Mouse (Mus musculus): ENCODE results near the gene Oas1c.
"Not testable (repeated sequence)": the region's sequence is repeated elsewhere in the genome, so short reads cannot be mapped to it uniquely, and the experiment has no call there.

The Oas1c gene

DNA sequence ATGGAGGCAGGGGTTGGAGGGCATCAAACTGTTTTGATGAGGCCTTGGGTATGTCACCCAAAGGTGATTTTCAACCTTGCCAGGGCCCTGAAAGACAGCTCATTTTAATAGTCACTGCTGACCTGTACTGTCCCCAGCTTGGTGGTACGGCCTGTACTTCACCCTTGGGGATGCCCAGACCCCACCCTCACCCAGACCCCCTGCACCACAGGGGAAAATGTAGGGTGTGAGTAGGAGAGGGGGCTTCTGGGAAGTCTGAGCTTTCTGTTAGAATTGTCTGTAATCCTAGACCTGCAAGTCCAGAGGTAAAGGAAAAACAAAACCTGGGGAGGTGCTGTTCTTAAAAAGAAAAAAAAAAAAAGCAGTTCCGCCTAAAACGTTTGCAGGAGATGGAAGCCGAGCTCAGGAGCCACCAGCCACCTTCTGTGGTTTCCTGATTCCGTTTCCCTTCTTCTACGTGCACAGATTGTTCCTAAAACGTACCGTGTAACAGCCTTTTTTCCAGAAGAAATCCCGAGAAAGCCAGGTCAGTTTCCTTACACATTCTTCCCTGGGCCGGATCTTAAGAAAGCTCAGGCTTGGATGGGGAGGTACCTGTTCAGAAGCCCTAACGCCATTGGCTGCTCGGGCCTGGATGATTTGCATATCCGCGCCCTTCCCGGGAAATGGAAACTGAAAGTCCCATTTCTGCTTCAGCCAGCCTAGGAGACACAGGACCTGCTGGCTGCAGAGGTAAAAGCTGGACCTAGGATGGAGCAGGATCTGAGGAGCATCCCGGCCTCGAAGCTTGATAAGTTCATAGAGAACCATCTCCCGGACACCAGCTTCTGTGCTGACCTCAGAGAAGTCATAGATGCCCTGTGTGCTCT lies at the start of gene Oas1c:
Gene Oas1c (minus strand): TSS at position 564 of the 869 bp plus-strand sequence.
- peak; percentile 81 to 88 for DNase-seq (ENCODE audit: low spot score in 2 of 2)

DNA sequence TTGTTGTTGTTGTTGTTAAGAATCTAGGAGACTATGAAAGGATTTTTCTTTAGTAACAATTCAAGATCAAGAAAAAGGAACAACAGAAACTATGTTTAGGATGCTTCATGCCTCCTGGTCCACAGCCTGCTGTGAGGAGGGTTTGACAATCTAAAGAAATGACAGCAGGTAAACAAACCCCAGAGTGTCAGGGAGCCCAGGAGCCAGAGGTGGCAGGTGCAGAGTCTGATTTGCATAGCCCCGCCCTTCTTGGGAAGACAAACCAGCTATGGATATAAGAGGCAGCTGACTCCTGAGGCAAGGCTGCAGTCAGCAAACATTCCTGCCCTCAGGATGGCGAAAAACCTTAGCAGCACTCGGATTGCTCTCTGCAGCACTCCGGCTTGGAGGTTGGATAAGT lies 48.8 kb upstream of the Oas1c start, which contains the start of gene Oas1h:
Gene Oas1h (plus strand): TSS at position 301 of the 400 bp plus-strand sequence.
- no peak for DNase-seq (ENCODE audit: low spot score in 2 of 2)

DNA sequence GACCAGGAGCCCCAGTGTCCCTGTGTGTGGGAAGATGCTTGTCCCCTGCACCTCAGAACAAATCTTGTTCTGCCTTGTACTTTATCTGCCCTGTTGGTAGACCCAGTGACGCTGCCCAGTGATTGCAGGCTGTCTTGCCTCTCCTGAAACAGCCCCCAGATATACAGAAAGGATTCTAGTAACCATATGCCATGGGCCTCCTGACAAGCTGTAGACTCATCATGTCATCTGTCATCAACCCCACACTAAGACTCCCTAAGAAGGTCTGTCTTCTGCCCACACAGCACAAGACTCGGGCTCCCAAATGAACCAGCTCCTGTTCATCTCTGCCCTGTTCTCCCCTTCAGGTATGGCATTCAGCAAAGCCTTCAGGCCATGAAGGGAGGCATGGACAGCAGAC lies 46.9 kb upstream of the Oas1c start:
- DNase-seq (ENCODE audit: low spot score in 2 of 2), result no peak

DNA sequence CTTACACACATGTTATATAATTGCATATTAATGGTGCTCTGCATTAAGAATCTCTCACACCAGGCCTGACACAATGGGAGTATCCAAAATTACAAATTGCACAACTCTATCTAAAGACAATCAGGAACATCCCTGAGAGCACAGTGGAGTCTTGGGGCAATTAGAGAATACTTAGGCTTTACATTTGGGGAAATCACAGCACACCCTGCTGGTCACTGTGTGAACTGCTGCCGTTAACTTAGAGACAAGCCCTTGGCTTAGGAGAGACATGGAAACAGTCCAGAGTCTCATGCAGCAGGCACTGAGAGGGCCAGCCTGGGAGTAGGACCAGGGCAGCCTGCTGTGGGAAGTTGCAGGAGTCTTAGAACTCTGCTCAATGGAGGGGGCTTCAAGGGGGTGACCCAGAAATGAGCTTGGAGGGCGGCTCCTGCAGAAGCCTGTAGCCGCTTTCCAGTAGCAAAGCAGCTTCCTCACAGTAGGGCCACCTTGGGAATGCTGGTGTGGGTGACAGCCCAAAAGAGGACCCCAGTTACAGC lies 37.4 kb upstream of the Oas1c start:
- DNase-seq (ENCODE audit: low spot score in 2 of 2), result peak; percentile 23 to 43

DNA sequence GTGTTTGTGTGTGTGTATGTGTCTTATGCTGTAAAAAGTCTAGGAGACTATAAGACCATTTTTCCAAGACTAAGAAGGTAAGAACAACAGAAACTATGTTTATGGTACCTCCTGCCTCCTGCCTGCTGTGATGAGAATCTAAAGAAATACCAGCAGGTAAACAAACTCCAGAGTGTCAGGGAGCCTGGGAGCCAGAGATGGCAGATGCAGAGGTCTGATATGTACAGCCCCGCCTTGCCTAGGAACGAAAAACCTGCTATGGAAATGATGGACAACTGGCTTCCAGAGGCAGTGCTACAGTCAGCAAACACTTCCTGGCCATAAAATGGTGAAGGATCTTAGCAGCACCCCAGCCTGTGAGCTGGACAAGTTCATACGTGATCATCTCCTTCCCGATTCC lies 34.8 kb upstream of the Oas1c start, which contains the start of gene Oas1f:
Gene Oas1f (plus strand): TSS at position 301 of the 400 bp plus-strand sequence.
- DNase-seq (ENCODE audit: low spot score in 2 of 2), result no peak

DNA sequence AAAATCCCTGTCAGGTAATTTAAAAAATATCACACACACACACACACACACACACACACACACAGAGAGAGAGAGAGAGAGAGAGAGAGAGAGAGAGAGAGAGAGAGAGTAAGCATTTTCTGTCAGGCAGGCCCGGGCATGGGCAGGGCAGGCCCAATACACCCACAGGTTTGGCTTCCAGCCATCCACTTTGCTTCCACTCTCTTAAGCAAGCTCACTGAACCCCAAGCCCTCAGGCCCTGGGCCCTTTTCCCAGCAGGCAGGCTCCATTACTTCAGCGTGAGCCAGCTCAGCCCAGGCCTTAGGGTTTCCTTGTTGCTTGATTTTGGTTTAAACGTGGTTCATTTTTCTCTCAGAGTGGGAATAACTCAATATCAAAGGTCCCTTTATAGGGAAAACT lies 32.4 kb upstream of the Oas1c start:
- peak; percentile 63 to 79 for DNase-seq (ENCODE audit: low spot score in 2 of 2)

DNA sequence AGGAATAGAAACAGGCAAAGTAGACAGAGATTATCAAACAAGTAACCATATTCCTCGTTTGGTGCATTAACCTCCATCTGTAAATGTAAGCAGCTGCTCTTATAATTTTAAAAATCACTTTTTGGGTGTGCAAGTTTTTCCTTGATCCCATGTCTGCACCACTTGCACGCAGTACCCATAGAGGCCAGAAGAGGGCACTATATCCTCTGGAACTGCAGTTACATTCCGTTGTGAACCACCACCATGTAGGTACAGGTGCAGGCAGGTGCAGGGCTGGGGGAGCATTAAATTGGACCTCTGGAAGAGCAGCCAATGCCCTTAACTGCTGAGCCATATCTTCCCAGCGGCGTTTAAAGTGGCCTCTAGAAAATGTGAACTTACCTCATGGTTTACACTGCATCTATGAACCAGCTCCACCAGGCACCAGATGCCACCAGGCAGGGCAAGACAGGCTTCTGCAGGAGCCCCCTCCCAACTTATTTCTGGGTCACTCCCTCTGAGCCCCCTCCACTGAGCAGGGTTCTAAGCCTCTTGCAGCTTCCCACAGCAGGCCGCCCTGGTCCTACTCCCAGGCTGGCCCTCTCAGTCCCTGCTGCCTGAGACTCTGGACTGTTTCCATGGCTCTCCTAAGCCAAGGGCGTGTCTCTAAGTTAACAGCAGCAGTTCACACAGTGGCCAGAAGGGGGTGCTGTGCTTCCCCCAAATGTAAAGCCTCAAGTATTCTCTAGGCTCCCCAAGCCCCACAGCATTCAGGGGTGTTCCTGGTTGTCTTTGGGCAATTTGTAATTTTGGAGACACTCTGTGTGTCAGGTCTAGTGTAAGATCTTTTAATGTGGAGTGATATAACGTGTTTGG lies 24.6 kb upstream of the Oas1c start:
- DNase-seq (ENCODE audit: low spot score in 2 of 2), result peak; percentile 16 to 28

DNA sequence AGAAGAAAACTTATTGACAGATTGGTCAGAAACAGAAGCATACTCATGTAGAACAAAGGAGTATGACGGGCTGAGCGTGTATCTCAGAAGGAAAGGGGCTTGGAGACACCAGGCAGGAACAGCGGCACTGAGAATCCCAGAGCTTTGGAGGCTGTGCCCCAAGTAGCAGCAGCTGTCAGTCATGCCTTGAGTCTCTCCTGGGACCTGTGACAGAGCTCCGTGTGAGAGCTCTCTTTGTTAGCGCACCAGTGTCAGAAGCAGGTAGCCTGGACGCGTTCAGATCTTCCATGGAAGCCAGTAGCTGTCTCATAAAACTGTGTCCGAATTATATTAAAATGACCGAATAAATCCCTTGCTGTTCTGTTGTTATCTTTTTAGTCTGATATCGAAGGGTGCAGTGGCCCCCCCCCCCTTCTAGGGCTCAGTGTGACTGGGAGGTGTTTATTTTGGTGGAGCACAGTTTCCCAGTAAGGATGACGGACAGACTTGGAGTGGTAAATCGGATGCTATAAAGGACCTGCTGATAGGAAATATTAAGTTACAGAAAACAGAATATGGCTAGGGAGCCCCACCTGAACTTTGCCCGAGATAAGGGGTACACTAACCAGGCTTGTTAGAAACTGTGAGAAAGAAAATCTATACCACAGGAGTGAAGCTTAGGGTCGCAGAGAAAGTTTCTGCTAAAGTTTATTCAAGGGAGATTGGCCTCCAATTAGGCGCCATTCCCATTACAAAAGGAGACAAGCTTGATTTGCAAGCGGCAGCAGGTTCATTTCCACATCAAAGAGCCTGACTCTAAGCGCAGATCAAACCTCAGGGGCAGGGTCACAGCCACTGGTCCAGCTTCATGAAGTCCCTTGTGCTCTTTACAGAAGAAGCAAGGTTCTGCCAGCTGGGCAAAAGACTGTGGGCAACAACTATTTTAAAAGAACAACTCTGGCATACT lies 21.3 kb upstream of the Oas1c start:
- no peak for DNase-seq (ENCODE audit: low spot score in 2 of 2)

DNA sequence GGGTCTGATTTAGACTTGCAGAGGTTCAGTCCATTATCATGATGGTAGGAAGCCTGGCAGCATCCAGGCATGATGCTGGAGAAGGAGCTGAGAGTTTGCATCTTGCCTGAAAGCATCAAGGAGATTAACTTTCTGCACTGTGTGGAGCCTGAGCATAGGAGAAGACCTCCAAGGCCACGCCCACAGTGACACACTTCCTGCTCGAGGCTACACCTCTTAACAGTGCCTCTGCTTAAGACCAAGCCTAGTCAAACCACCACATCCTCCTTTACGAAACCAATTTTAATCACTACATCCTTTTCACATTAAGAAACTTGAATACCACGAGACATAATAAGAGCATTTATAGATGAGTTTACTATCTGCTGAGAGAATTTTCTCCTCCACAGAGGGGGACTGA lies 18.7 kb upstream of the Oas1c start:
- DNase-seq (ENCODE audit: low spot score in 2 of 2), result no peak

DNA sequence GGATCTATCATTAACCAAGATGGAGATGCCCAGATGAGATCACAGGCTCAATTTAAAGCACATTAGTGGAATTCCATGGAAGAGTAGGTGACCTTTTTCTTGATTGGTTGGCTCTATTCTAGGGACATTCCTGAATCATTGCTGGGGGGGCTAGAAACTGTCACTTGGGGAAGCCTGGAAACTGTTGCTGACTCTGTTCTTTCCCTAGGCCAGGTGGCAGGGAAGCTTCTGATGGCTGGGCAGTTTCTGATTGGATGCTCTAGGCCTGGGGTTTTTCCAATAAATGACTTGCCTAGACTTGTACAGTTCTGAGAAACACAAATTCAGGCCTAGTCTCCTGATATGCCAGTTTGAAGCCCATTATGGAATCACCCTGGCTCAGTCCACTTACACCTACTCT lies 6.7 kb upstream of the Oas1c start:
- no peak for DNase-seq (ENCODE audit: low spot score in 2 of 2)

DNA sequence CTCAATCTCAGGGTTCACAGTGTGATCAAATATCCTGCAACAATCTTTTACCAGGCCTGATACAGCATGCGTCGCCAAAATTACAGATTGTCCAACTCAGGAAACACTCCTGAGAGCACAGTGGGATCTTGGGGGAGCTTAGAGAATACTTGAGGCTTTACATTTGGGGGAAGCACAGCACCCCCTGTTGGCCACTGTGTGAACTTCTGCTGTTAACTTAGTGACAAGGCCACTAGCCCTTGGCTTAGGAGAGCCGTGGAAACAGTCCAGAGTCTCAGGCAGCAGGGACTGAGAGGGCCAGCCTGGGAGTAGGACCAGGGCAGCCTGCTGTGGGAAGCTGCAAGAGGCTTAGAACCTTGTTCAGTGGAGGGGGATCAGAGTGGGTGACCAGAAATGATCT lies 3.6 kb upstream of the Oas1c start:
- no peak for DNase-seq (ENCODE audit: low spot score in 2 of 2)

DNA sequence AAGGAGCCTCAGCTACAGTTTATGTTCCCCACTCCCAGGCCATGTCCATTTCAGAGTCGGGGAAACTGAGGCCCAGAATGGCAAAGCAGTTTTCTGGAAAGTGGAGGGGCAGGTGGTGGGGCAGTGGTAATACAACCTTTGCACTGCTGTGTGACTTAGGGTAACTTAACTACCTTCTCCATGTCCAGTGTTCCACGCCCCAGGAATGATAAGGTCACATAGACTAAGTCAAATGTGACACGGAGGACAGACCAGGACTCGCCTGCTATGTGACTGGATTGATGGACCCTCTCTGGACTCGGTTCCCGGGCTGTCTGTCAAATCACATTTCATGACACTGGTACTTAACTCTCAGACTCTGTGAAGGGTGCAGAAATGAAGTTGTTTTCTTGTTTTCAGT lies 709 bp upstream of the Oas1c start:
- DNase-seq (ENCODE audit: low spot score in 2 of 2), result no peak

DNA sequence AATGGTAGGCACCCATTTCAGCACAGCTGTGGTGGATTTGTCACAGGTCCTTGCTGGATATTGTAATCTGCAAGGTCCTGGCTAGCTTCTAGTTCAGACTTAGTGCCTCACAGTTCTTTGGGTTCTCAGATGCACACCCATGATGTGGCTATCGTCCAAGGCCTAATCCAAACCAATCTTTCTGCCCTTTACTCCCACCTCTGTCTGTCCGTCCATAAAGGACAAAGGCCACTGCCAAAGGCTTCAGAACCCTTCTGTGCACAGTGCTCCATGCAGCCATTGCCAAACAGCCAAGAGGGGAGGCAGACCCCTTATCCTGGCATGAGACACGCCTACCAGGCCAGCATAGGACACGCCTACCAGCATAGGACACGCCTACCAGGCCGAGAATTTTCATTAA lies 3.1 kb downstream of the Oas1c start:
- no peak for DNase-seq (ENCODE audit: low spot score in 2 of 2)

DNA sequence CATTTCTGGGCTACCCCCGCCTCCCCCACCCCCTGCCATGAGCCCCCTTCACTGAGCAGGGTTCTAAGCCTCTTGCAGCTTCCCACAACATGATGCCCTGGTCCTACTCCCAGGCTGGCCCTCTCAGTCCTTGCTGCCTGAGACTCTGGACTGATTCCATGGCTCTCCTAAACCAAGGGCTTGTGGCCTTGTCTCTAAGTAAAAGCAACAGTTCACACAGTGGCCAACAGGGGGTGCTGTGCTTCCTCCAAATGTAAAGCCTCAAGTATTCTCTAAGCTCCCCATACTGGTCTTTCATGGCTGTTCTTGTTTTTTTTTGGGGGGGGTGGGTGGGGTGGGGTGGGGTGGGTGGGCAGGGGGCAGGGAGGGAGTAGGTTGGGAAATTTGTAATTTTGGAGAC lies 5.9 kb downstream of the Oas1c start:
- peak in 1 of 2 experiments; percentile 29 for DNase-seq (ENCODE audit: low spot score in 2 of 2)

DNA sequence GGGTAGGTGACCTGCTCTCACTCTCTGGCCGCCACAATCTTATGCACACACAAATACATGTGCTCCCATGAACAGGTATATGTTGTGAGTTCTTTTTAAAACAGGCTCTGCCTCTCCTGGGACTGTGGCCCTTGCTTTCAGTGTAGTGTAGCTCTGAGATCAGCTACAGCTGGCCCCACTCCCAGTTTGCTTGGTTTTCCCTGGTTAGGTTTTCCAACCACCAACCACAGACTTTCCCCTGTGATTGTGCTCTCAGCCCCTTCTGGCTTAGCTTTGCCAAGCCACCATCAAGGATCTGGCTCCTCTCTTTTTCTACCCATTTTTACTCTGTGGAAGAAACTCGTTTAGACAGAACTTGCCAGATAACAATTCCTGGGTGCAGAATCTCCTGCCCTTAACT lies 8.7 kb downstream of the Oas1c start:
- DNase-seq (ENCODE audit: low spot score in 2 of 2), result no peak

DNA sequence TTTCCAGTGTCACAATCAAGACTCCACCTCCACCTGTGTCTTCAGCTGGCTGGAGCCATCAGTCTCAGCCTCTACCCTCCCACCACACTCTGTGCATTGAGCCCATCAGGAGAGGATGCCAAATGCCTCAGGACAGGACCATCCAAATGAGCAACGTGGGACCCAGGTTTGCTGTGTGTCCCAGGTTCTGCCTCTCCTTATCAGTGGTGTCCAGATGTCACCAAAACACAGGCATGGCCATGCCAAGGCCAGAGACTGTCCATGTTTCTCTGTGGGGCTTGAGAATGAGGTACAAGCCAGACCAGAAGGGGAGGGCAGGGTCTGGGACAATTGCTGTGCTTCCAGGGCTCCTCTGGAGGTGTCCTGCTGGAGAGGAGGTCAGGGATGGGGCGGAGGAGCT lies 13.4 kb downstream of the Oas1c start:
- not testable (repeated sequence) for DNase-seq (ENCODE audit: low spot score in 2 of 2)

DNA sequence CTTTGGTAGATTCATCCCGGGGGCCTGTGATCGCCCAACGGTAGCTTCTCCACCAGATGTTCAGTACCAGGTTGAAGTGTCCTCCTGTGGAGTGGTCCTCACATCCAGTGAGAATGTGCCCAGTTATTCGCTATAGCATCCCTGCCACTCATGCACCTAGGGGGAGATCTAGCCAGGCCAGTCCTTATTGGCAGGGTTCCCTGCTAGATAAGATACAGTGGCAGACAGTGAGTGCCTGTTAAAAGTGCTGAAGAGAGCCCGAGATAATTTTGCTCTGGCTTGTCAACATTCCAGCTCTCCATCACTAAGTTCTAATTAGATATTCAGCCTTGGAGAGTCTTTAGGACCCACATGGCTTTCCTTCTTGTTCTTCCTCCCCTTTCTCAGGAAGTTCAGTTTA lies 14.2 kb downstream of the Oas1c start:
- DNase-seq (ENCODE audit: low spot score in 2 of 2), result not testable (repeated sequence)

DNA sequence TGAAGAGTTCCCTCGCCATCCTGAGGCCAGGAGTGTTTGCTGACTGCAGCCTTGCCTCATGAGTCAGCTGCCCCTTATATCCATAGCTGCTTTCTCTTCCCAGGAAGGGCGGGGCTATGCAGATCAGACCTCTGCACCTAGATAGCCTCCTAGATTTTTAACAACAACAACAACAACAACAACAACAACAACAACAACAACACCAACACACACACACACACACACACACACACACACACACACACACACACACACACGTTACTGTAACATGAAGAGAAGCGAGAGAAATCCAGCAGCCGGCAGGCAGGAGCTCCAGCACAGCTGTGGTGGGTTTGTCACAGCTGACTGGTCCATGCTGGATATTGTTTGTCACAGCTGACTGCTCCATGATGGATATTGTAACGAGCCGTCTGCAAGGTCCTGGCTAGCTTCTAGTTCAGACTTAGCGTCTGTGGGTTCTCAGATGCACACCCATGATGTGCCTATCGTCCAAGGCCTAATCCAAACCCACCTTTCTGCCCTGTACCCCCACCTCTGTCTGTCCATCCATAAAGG lies 16.8 kb downstream of the Oas1c start, which contains the start of gene Oas1e:
Gene Oas1e (minus strand): TSS at position 51 of the 555 bp plus-strand sequence.
- DNase-seq (ENCODE audit: low spot score in 2 of 2), result not testable (repeated sequence)

DNA sequence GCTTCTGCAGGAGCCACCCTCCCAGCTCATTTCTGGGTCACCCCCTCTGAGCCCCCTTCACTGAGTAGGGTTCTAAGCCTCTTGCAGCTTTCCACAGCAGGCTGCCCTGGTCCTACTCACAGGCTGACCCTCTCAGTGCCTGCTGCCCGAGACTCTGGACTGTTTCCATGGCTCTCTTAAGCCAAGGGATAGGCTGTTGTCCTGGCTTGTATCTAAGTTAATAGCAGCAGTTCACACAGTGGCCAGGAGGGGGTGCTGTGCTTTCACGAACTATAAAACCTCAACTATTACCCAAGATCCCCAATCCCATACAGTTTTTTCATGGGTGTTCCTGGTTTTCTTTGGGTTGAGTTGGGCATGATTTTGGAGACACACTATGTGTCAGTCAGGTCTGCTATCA lies 19.3 kb downstream of the Oas1c start:
- peak; percentile 13 to 20 for DNase-seq (ENCODE audit: low spot score in 2 of 2)

DNA sequence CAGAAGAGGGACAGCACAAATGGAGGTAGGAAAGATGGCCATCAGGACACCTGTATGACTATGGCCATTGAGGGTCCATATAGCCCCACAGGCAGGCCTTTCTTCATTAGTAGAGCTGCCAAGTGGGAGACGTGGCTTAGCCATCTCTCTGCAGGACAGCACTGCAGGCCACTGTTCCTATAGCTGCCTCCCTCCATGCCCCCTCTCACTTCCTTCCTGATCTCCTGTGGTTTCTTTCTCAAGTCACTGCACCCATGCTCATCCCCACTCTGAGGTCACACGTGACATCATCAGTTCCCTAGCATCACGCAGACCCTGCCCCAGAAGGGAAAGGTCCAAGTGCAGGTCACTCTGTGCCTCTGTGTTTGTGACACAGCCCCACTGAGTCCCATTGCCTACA lies 25.3 kb downstream of the Oas1c start:
- no peak for DNase-seq (ENCODE audit: low spot score in 2 of 2)

DNA sequence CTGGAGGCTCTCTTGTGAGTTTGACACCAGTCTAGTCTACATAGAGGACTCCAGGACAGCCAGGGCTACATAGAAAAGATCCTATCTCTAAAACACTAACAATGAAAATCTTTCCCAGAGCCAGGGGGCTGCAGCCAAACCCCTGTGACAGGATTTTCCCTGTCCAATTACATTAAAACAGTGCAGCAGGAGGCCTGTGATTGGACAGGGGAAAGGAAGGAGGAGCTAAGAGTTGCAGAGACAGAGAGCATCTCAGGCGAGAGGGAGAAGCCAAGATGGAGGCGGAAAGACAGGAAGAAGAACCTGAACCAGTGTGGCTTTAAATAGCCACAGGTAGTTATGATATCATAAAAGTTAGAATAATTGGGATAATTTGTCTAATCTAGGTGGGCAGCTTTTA lies 29.9 kb downstream of the Oas1c start:
- no peak for DNase-seq (ENCODE audit: low spot score in 2 of 2)
